Mouse (Mus musculus): ENCODE data around the gene Rarres2. TPM values are rescaled to one million over a fixed set of nuclear protein-coding genes. Genes with fewer than 3 reads are reported as not detected.

Gene Rarres2
- total and polyA plus RNA-seq, 3 experiments: not detected

DNA sequence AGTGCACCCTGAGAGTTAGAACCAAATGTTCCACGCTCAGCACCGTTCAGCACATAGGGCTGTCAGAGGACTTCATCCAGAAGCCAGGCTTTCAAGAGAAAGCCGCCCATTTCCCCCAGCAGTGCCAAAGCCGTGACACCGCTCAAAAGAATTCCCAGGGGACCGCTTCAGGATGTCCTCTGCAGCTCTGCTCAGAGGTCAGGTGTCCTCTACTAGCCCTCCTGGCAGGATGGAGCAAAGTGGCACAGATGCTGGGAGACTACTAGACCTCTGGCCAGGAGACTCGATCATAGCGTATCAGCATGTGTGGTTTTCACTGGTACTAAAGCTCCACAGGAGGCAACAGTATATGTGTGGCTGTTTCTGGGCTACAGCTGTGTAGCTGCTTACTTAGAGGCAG is 37.7 kb downstream of the Rarres2 start:
- no peak overlapping the region for H3K9ac ChIP-seq (ENCODE audit: control insufficient read depth, low read depth, low read length, poor library complexity, severe bottlenecking)
- H3K27ac ChIP-seq (ENCODE audit: control insufficient read depth, low read depth, low read length): no peak overlapping the region
- no peak for DNase-seq (ENCODE audit: low read depth, low spot score)
- H3K4me1 ChIP-seq (ENCODE audit: control insufficient read depth in 1 of 2, insufficient read depth in 2 of 2, low read length in 2 of 2): no peaks in the 10 kb centered on the region
- H3K4me3 ChIP-seq (ENCODE audit: control insufficient read depth in 1 of 2, insufficient read depth in 1 of 2, low read depth in 2 of 2, low read length in 2 of 2): no peak overlapping the region
- no peak for TF ChIP-seq RCOR1 (IDR thresholded peaks at IDR 0.05; ENCODE audit: low read depth, low read length)
- TF ChIP-seq CTCF (IDR thresholded peaks at IDR 0.05 in 2 of 3, conservative IDR thresholded peaks at IDR 0.05 in 1 of 3; ENCODE audit: control insufficient read depth in 1 of 3, insufficient read depth in 1 of 3, low read depth in 2 of 3, low read length in 3 of 3, poor library complexity in 1 of 3, severe bottlenecking in 1 of 3): no peak
- no peak for TF ChIP-seq NELFE (IDR thresholded peaks at IDR 0.05; ENCODE audit: low read depth, low read length)
- TF ChIP-seq USF2 (IDR thresholded peaks at IDR 0.05; ENCODE audit: borderline replicate concordance in 1 of 2, insufficient read depth in 1 of 2, low read depth in 1 of 2, low read length in 2 of 2): no peak
- TF ChIP-seq JUND (IDR thresholded peaks at IDR 0.05; ENCODE audit: low read depth, low read length): no peak
- no peak for TF ChIP-seq POLR2AphosphoS5 (IDR thresholded peaks at IDR 0.05; ENCODE audit: borderline replicate concordance, low read depth, low read length)
- TF ChIP-seq MEF2A (IDR thresholded peaks at IDR 0.05; ENCODE audit: extremely low read depth, insufficient replicate concordance, low read depth, low read length, poor library complexity, severe bottlenecking): no peak
- no peak for TF ChIP-seq BHLHE40 (IDR thresholded peaks at IDR 0.05; ENCODE audit: borderline replicate concordance, low read depth, low read length)
- TF ChIP-seq CHD2 (IDR thresholded peaks at IDR 0.05; ENCODE audit: low read length): no peak
- TF ChIP-seq MAZ (IDR thresholded peaks at IDR 0.05; ENCODE audit: low read depth, low read length): no peak
- TF ChIP-seq MAX (IDR thresholded peaks at IDR 0.05; ENCODE audit: low read length): no peak
- no peak for TF ChIP-seq POLR2A (IDR thresholded peaks at IDR 0.05; ENCODE audit: control insufficient read depth in 1 of 2, insufficient read depth in 1 of 2, low read depth in 1 of 2, low read length in 2 of 2, poor library complexity in 1 of 2)
- TF ChIP-seq UBTF (IDR thresholded peaks at IDR 0.05; ENCODE audit: borderline replicate concordance, insufficient read depth, low read depth, low read length): no peak
- TF ChIP-seq HCFC1 (IDR thresholded peaks at IDR 0.05; ENCODE audit: low read depth, low read length): no peak
- TF ChIP-seq MYC (IDR thresholded peaks at IDR 0.05; ENCODE audit: low read depth, low read length): no peak
- TF ChIP-seq E2F4 (IDR thresholded peaks at IDR 0.05; ENCODE audit: borderline replicate concordance, low read depth, low read length): no peak
- H3K79me2 ChIP-seq (ENCODE audit: control insufficient read depth, insufficient read depth, low read length, poor library complexity): no peaks in the 10 kb centered on the region
- no peaks in the 10 kb centered on the region for H3K36me3 ChIP-seq (ENCODE audit: control insufficient read depth in 1 of 2, insufficient read depth in 2 of 2, low read length in 2 of 2)
- no peaks in the 10 kb centered on the region for H3K27me3 ChIP-seq (ENCODE audit: control insufficient read depth in 1 of 2, insufficient read depth in 2 of 2, low read length in 2 of 2)
- no peaks in the 10 kb centered on the region for H3K9me3 ChIP-seq (replicated peaks; ENCODE audit: insufficient read depth, low read length)

DNA sequence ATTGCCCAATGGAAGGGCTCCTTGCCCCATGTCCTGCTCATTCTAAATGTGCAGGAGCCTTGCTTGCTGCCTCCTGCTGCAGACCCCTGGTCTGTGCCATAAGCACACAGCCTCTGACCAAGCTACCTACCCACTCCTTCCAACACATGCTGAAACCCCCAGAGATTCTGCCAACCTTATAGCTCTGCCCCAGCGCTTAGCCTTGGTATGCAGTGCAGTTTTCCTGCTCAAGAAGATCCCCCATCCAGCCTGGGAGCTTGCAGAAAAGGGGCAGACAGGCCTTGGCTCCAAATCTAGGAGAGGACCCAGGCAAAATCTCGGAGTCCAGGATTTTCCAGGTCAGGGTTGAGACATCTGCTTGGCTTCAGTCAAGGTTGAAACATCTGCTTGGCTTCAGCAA is 39.1 kb downstream of the Rarres2 start:
- DNase-seq (ENCODE audit: low read depth, low spot score): no peak
- Histone ChIP-seq H3K4me3 (ENCODE audit: control insufficient read depth in 1 of 2, insufficient read depth in 1 of 2, low read depth in 2 of 2, low read length in 2 of 2) (no peak overlapping the region), H3K36me3 (ENCODE audit: control insufficient read depth in 1 of 2, insufficient read depth in 2 of 2, low read length in 2 of 2) (no peaks in the 10 kb centered on the region), H3K9ac (ENCODE audit: control insufficient read depth, low read depth, low read length, poor library complexity, severe bottlenecking) (no peak overlapping the region), H3K27ac (ENCODE audit: control insufficient read depth, low read depth, low read length) (no peak overlapping the region), H3K79me2 (ENCODE audit: control insufficient read depth, insufficient read depth, low read length, poor library complexity) (no peaks in the 10 kb centered on the region), H3K4me1 (ENCODE audit: control insufficient read depth in 1 of 2, insufficient read depth in 2 of 2, low read length in 2 of 2) (no peaks in the 10 kb centered on the region), H3K27me3 (ENCODE audit: control insufficient read depth in 1 of 2, insufficient read depth in 2 of 2, low read length in 2 of 2) (no peaks in the 10 kb centered on the region), H3K9me3 (replicated peaks; ENCODE audit: insufficient read depth, low read length) (no peaks in the 10 kb centered on the region)
- no peak for TF ChIP-seq MAFK (IDR thresholded peaks at IDR 0.05; ENCODE audit: borderline replicate concordance, low read depth, low read length)
- TF ChIP-seq RAD21 (IDR thresholded peaks at IDR 0.05; ENCODE audit: low read depth, low read length): no peak
- TF ChIP-seq MXI1 (IDR thresholded peaks at IDR 0.05; ENCODE audit: low read depth, low read length): no peak
